Mouse (Mus musculus) Patski (cell line): ENCODE measurements around the gene Bco1. TPM values are rescaled to one million over a fixed set of nuclear protein-coding genes. Genes with fewer than 3 reads are reported as not detected.

ENCODE experiments used
- ATAC-seq: fragments of 100-300 bp; one replicate; pipeline ENCODE4 v1.8.0; 2021
- CTCF ChIA-PET: fragments of 350-600 bp; sonication (Branson Sonifier 250); formaldehyde crosslinking; loops from one replicate; lab custom pipeline; 2022; ENCODE audit warnings: inconsistent platforms; lab: Charles Lee
- POLR2A ChIA-PET: fragments of 350-600 bp; sonication (Branson Sonifier 250); formaldehyde crosslinking; loops from one replicate; lab custom pipeline; 2022; ENCODE audit warnings: antibody characterized with exemption, inconsistent platforms; lab: Charles Lee
- DNase-seq: peaks from one replicate; pipeline ENCODE4 v3.0.0-alpha.2; 2011; ENCODE audit warnings: low read depth, low spot score
- H3K27me3 ChIP-seq: fragments of 371-371 bp; one replicate; pipeline ENCODE4 v1.5.1; 2021
- CTCF ChIP-seq: fragments of 100-300 bp; IDR thresholded peaks from one replicate; pipeline ENCODE4 v1.5.1; 2021
- in situ Hi-C: fragments of 300-500 bp; cut with MboI; formaldehyde crosslinking; loops from 3 replicates; pipeline ENCODE4 v1.11.1; 2018; ENCODE audit warnings: low pct_unique_long_range_greater_than_20kb, mixed read lengths
- polyA plus RNA-seq: library from polyadenylated mRNA; unstranded; gene quantifications from one replicate; pipeline ENCODE4 v1.2.3, GENCODE M21; 2021

Bco1 gene
- polyA plus RNA-seq, 1 experiment from 2014 or later: not detected

GRCm38 (mm10) chr8:117137357-117137756 is 41.7 kb downstream of the Bco1 start:
- TF ChIP-seq CTCF: no peak
- peaks cover 7% of the 10 kb centered on the region for H3K27me3 ChIP-seq
- ATAC-seq (no peak), DNase-seq (no peak)
- in situ Hi-C loops: no loop called here
- ChIA-PET POLR2A (no interaction called here), CTCF (interaction anchor here (1.1 kb wide), 1 partner anchor 13 kb away, joined by 4 read pairs; no protein-coding TSS in a partner anchor)

GRCm38 (mm10) chr8:117148520-117148919 is 52.9 kb downstream of the Bco1 start:
- no peaks in the 10 kb centered on the region for H3K27me3 ChIP-seq
- CTCF ChIA-PET: no interaction called here
- POLR2A ChIA-PET: no interaction called here
- in situ Hi-C loops: no loop called here
- no peak for TF ChIP-seq CTCF
- ATAC-seq: no peak
- no peak for DNase-seq

- DNase-seq (no peak), ATAC-seq (no peak)
- ChIA-PET CTCF (no interaction called here), POLR2A (no interaction called here)
- in situ Hi-C loops: no loop called here
- TF ChIP-seq CTCF: no peak
- H3K27me3 ChIP-seq: no peaks in the 10 kb centered on the region
Observed at GRCm38 (mm10) chr8:117156149-117156548, 60.5 kb downstream of the Bco1 start.

- TF ChIP-seq CTCF: no peak
- ChIA-PET POLR2A (interaction anchor here (0.7 kb wide), 1 partner anchor 33 kb away, joined by 3 read pairs; no protein-coding TSS in a partner anchor), CTCF (no interaction called here)
- ATAC-seq (no peak), DNase-seq (no peak)
- H3K27me3 ChIP-seq: no peaks in the 10 kb centered on the region
- in situ Hi-C loops: no loop called here
Observed at GRCm38 (mm10) chr8:117156866-117157768, 61.5 kb downstream of the Bco1 start.

GRCm38 (mm10) chr8:117157769-117158091 is 62.1 kb downstream of the Bco1 start:
- no peaks in the 10 kb centered on the region for H3K27me3 ChIP-seq
- POLR2A ChIA-PET: no interaction called here
- TF ChIP-seq CTCF: no peak
- in situ Hi-C loops: no loop called here
- CTCF ChIA-PET: no interaction called here
- ATAC-seq: peak; percentile 95
- peak; percentile 71 for DNase-seq

GRCm38 (mm10) chr8:117158135-117158761 is 62.6 kb downstream of the Bco1 start, which contains the start of gene Gan:
TSS of gene Gan (plus strand) at chr8:117158135.
- DNase-seq: no peak
- CTCF ChIA-PET: interaction anchor here (1.7 kb wide), 1 partner anchor 48 kb away, joined by 3 read pairs; no protein-coding TSS in a partner anchor
- H3K27me3 ChIP-seq: no peaks in the 10 kb centered on the region
- in situ Hi-C loops: no loop called here
- no peak for TF ChIP-seq CTCF
- ATAC-seq: peak; percentile 74
- POLR2A ChIA-PET: no interaction called here

GRCm38 (mm10) chr8:117159031-117159430 is 63.4 kb downstream of the Bco1 start:
- no peak for TF ChIP-seq CTCF
- no peak for DNase-seq
- CTCF ChIA-PET: interaction anchor here (1.7 kb wide), 1 partner anchor 49 kb away, joined by 3 read pairs; no protein-coding TSS in a partner anchor

GRCm38 (mm10) chr8:117164912-117165311 is 69.3 kb downstream of the Bco1 start:
- ATAC-seq: no peak
- in situ Hi-C loops: no loop called here
- CTCF ChIA-PET: no interaction called here
- TF ChIP-seq CTCF: no peak
- no peaks in the 10 kb centered on the region for H3K27me3 ChIP-seq
- no peak for DNase-seq
- POLR2A ChIA-PET: no interaction called here

More at GRCm38 (mm10) chr8:117159031-117159430, 63.4 kb downstream of the Bco1 start:
- POLR2A ChIA-PET: no interaction called here
- no peak for ATAC-seq
- H3K27me3 ChIP-seq: no peaks in the 10 kb centered on the region
- in situ Hi-C loops: no loop called here

GRCm38 (mm10) chr8:117165542-117165941 is 69.9 kb downstream of the Bco1 start:
- CTCF ChIA-PET: no interaction called here
- DNase-seq: no peak
- ATAC-seq: no peak

GRCm38 (mm10) chr8:117166515-117166914 is 70.9 kb downstream of the Bco1 start:
- no peak for TF ChIP-seq CTCF
- in situ Hi-C loops: no loop called here
- ATAC-seq (no peak), DNase-seq (no peak)
- no peaks in the 10 kb centered on the region for H3K27me3 ChIP-seq
- CTCF ChIA-PET: no interaction called here
- POLR2A ChIA-PET: no interaction called here

More at GRCm38 (mm10) chr8:117165542-117165941, 69.9 kb downstream of the Bco1 start:
- no peak for TF ChIP-seq CTCF
- no peaks in the 10 kb centered on the region for H3K27me3 ChIP-seq
- POLR2A ChIA-PET: no interaction called here
- in situ Hi-C loops: no loop called here
